ENCODE assay signal across 17 mouse cellular contexts in genomic region chr17:85757647-85758046, GRCm38 (mm10).
"Had no signal": no experiment of that assay in that cellular context is flagged by ENCODE, and none has a peak within 500 bp of the region (broad histone marks: within the 10 kb centered on the region; RNA-seq: fewer than 3 reads in every experiment).

No protein-coding gene starts in this region.

- ATAC-seq: midbrain, embryonic 16.5 days had no signal

- H3K4me3 ChIP-seq: megakaryocyte, embryonic 14.5 days; myocyte; neural tube, embryonic 13.5 days; neural tube, embryonic 15.5 days; stomach, embryonic 15.5 days had no signal

- H3K4me1 ChIP-seq: megakaryocyte, embryonic 14.5 days had no signal

- H3K4me2 ChIP-seq: lung, embryonic 14.5 days; midbrain, embryonic 11.5 days; neural tube, embryonic 13.5 days; neural tube, embryonic 15.5 days; stomach, embryonic 15.5 days had no signal

- DNase-seq: lung, adult 18-20 months; lung, embryonic 14.5 days; lung, postnatal 10 days; lung, postnatal 4 days; midbrain, embryonic 14.5 days; right cerebral cortex, postnatal 14 days; thymus, adult 2 months; thymus, postnatal 14 days; thymus, postnatal 36 days had no signal

- H3K9me3 ChIP-seq: stomach, embryonic 15.5 days had no signal

- H3K27me3 ChIP-seq: neural tube, embryonic 13.5 days; neural tube, embryonic 15.5 days; stomach, embryonic 15.5 days had no signal

- H3K27ac ChIP-seq: neural tube, embryonic 13.5 days; neural tube, embryonic 15.5 days; stomach, embryonic 15.5 days; stomach, postnatal 0 days had no signal

- H3K36me3 ChIP-seq: neural tube, embryonic 13.5 days; neural tube, embryonic 15.5 days; stomach, embryonic 15.5 days had no signal

- H3K9ac ChIP-seq: lung, embryonic 14.5 days; neural tube, embryonic 13.5 days; neural tube, embryonic 15.5 days; stomach, embryonic 15.5 days had no signal
